Mouse (Mus musculus) G1E-ER4 (cell line): ENCODE measurements around the gene Rbms3. TPM values are rescaled to one million over a fixed set of nuclear protein-coding genes. Genes with fewer than 3 reads are reported as not detected.

Experiments used
- GATA1 ChIP-seq: IDR thresholded peaks from one replicate; pipeline ENCODE4 v1.8.0; 2012; ENCODE audit warnings: low read length, inconsistent platforms
- polyA plus RNA-seq: library from polyadenylated mRNA; stranded (reverse); fragments of >175 nt; gene quantifications from 2 replicates; pipeline ENCODE4 v1.2.3, GENCODE M21; 2012

Rbms3 gene
- polyA plus RNA-seq, 1 experiment = not detected

GRCm38 (mm10) chr9:117558562-117558961 is 71.2 kb downstream of the Rbms3 start:
- TF ChIP-seq GATA1 = no peak

GRCm38 (mm10) chr9:117554356-117554755 is 75.4 kb downstream of the Rbms3 start:
- TF ChIP-seq GATA1 = no peak

- no peak for TF ChIP-seq GATA1
These were observed 100.4 kb downstream of the Rbms3 start for GRCm38 (mm10) chr9:117529281-117529680.

GRCm38 (mm10) chr9:117508941-117509340 is 120.8 kb downstream of the Rbms3 start:
- no peak for TF ChIP-seq GATA1

GRCm38 (mm10) chr9:117491866-117492265 is 137.8 kb downstream of the Rbms3 start:
- TF ChIP-seq GATA1 = no peak

- no peak for TF ChIP-seq GATA1
These were observed 145.3 kb downstream of the Rbms3 start for GRCm38 (mm10) chr9:117484396-117484795.

GRCm38 (mm10) chr9:117476753-117477152 is 153.0 kb downstream of the Rbms3 start:
- no peak for TF ChIP-seq GATA1

GRCm38 (mm10) chr9:117452816-117453215 is 176.9 kb downstream of the Rbms3 start:
- no peak for TF ChIP-seq GATA1

GRCm38 (mm10) chr9:117442611-117443010 is 187.1 kb downstream of the Rbms3 start:
- no peak for TF ChIP-seq GATA1

- TF ChIP-seq GATA1 = no peak
These were observed 193.9 kb downstream of the Rbms3 start for GRCm38 (mm10) chr9:117435856-117436255.

- no peak for TF ChIP-seq GATA1
These were observed 199.0 kb downstream of the Rbms3 start for GRCm38 (mm10) chr9:117430670-117431069.

GRCm38 (mm10) chr9:117429217-117430105 is 200.3 kb downstream of the Rbms3 start:
- no peak for TF ChIP-seq GATA1

GRCm38 (mm10) chr9:117423259-117423658 is 206.5 kb downstream of the Rbms3 start:
- TF ChIP-seq GATA1 = no peak

GRCm38 (mm10) chr9:117419874-117420485 is 209.7 kb downstream of the Rbms3 start:
- no peak for TF ChIP-seq GATA1

GRCm38 (mm10) chr9:117413181-117413580 is 216.5 kb downstream of the Rbms3 start:
- no peak for TF ChIP-seq GATA1

- no peak for TF ChIP-seq GATA1
These were observed 217.1 kb downstream of the Rbms3 start for GRCm38 (mm10) chr9:117412584-117412983.

GRCm38 (mm10) chr9:117404621-117405020 is 225.1 kb downstream of the Rbms3 start:
- TF ChIP-seq GATA1 = no peak

- TF ChIP-seq GATA1 = no peak
These were observed 229.4 kb downstream of the Rbms3 start for GRCm38 (mm10) chr9:117400262-117400671.
